Mouse (Mus musculus): ENCODE results near the gene Gdf1.

Gdf1 gene

GRCm38 (mm10) chr8:70330741-70331364 lies 1.2 kb downstream of the Gdf1 start:
- DNase-seq (ENCODE audit: low read depth) = no peak

GRCm38 (mm10) chr8:70331526-70331925 lies 1.9 kb downstream of the Gdf1 start:
- no peak for DNase-seq (ENCODE audit: low read depth)

GRCm38 (mm10) chr8:70332070-70332877 lies 2.7 kb downstream of the Gdf1 start:
- DNase-seq (ENCODE audit: low read depth) = no peak

- no peak for DNase-seq (ENCODE audit: low read depth)
These were observed 3.2 kb downstream of the Gdf1 start for GRCm38 (mm10) chr8:70332878-70333202.

- no peak for DNase-seq (ENCODE audit: low read depth)
These were observed 9.3 kb downstream of the Gdf1 start for GRCm38 (mm10) chr8:70338931-70339330.

GRCm38 (mm10) chr8:70340659-70341058 lies 11.0 kb downstream of the Gdf1 start:
- DNase-seq (ENCODE audit: low read depth) = no peak

- no peak for DNase-seq (ENCODE audit: low read depth)
These were observed 12.4 kb downstream of the Gdf1 start for GRCm38 (mm10) chr8:70342007-70342406.

GRCm38 (mm10) chr8:70343076-70343475 lies 13.5 kb downstream of the Gdf1 start:
- no peak for DNase-seq (ENCODE audit: low read depth)

- no peak for DNase-seq (ENCODE audit: low read depth)
These were observed 14.1 kb downstream of the Gdf1 start for GRCm38 (mm10) chr8:70343696-70344095.

- DNase-seq (ENCODE audit: low read depth) = no peak
These were observed 14.7 kb downstream of the Gdf1 start for GRCm38 (mm10) chr8:70344279-70344678.

GRCm38 (mm10) chr8:70347443-70347842 lies 17.8 kb downstream of the Gdf1 start:
- no peak for DNase-seq (ENCODE audit: low read depth)

GRCm38 (mm10) chr8:70347860-70348420 lies 18.3 kb downstream of the Gdf1 start:
- DNase-seq (ENCODE audit: low read depth) = no peak

- no peak for DNase-seq (ENCODE audit: low read depth)
These were observed 21.7 kb downstream of the Gdf1 start for GRCm38 (mm10) chr8:70351035-70351999.

- no peak for DNase-seq (ENCODE audit: low read depth)
These were observed 22.4 kb downstream of the Gdf1 start for GRCm38 (mm10) chr8:70352000-70352384.

GRCm38 (mm10) chr8:70352657-70353151 lies 23.1 kb downstream of the Gdf1 start:
- DNase-seq (ENCODE audit: low read depth) = no peak

GRCm38 (mm10) chr8:70353194-70353817 lies 23.7 kb downstream of the Gdf1 start, which contains the start of gene Upf1:
Gene Upf1, minus strand, starts transcription at chr8:70353278.
- DNase-seq (ENCODE audit: low read depth) = peak; percentile 99

- no peak for DNase-seq (ENCODE audit: low read depth)
These were observed 24.4 kb downstream of the Gdf1 start for GRCm38 (mm10) chr8:70354004-70354403.

GRCm38 (mm10) chr8:70356111-70356510 lies 26.5 kb downstream of the Gdf1 start:
- peak; percentile 67 for DNase-seq (ENCODE audit: low read depth)

GRCm38 (mm10) chr8:70359411-70359810 lies 29.8 kb downstream of the Gdf1 start:
- no peak for DNase-seq (ENCODE audit: low read depth)

GRCm38 (mm10) chr8:70360769-70361168 lies 31.2 kb downstream of the Gdf1 start:
- DNase-seq (ENCODE audit: low read depth) = no peak

- DNase-seq (ENCODE audit: low read depth) = no peak
These were observed 31.9 kb downstream of the Gdf1 start for GRCm38 (mm10) chr8:70361484-70362032.

Data from c-Kit-positive CD71-positive TER-119-negative erythroid progenitor cells, embryonic 14.5 days (primary cell).